Mouse (Mus musculus): Measurements from ENCODE around the gene Scaper.

- TF ChIP-seq CTCF (IDR thresholded peaks at IDR 0.05; ENCODE audit: extremely low read depth, insufficient read length, insufficient replicate concordance, low read depth, low read length) (no peak), POLR2A (IDR thresholded peaks at IDR 0.05; ENCODE audit: low read depth, low read length) (no peak)
These were observed 683 bp upstream of the Scaper start for GRCm38 (mm10) chr9:55938618-55938985.
